Mouse (Mus musculus) erythroid progenitor cell, adult 5-6 weeks (primary cell): ENCODE measurements around the gene Gm17584. TPM values are rescaled to one million over a fixed set of nuclear protein-coding genes. Genes with fewer than 3 reads are reported as not detected.
"Not testable (repeated sequence)": the region's sequence is repeated elsewhere in the genome, so short reads cannot be mapped to it uniquely, and the experiment has no call there.

Experiments
- ATAC-seq: replicated peaks from 2 replicates; pipeline ENCODE4 v1.8.0; 2016; ENCODE audit warnings: moderate number of reproducible peaks, mild to moderate bottlenecking, moderate TSS enrichment, inconsistent platforms; ENCODE audit not compliant: poor library complexity, low FRiP score, severe bottlenecking
- total RNA-seq, 2 experiments: library from RNA; stranded (forward) in 1 of 2; stranded (reverse) in 1 of 2; fragments of 150-400 nt in 1 of 2; fragments of 186-747, 209-891 nt in 1 of 2; gene quantifications; 2 replicates each; pipeline versions ENCODE4 v1.2.3 to v1.2.4; 2015 to 2017; ENCODE audit warnings: low replicate concordance in 2 of 2

Gene Gm17584
- total RNA-seq (2015; ENCODE audit: low replicate concordance) (not detected in 2 replicates), total RNA-seq (2017; ENCODE audit: low replicate concordance) (not detected in 2 replicates)

DNA sequence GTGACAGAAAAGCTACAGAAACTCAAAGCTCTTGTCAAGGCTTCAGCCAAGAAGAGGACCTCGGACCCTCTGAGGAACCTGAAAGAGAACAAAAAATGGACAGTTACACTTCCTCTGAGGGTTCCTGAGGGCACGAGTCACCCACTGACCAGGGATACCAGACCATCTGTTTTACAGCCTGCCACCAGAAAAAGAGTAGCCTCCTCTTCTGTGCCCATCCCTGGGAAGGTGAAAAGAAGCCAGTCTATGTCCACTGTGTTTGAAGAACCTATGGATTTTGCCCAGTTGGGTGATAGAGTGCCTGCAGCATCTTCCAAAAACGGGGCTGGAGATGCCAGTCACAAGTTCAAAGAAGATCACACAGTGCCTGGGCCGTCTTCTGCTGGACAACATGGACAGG is at the start of gene Gm17584:
Gene Gm17584 (plus strand): TSS at position 301 of the 400 bp plus-strand sequence.
- not testable (repeated sequence) for ATAC-seq

Other genes with a start within 250 kb of the Gm17584 start
- gene Gm17469, start 129.3 kb downstream of the Gm17584 start, total RNA-seq (2015; ENCODE audit: low replicate concordance), result not detected in 2 replicates
- gene Gm17469, start 129.3 kb downstream of the Gm17584 start, total RNA-seq (2017; ENCODE audit: low replicate concordance), result not detected in 2 replicates